Mouse (Mus musculus): ENCODE data around the gene Zfp263. TPM values are rescaled to one million over a fixed set of nuclear protein-coding genes. Genes with fewer than 3 reads are reported as not detected.

Zfp263 gene
- polyA plus RNA-seq, 2 experiments from 2014 or later = 69.2 to 95.7 TPM

Other genes with a start within 250 kb of the Zfp263 start
- under 1 TPM in 1 of 2 experiments, not detected in 1; 0.08 TPM for gene Olfr161, start 153.1 kb upstream of the Zfp263 start, polyA plus RNA-seq (2017; shearing (Covaris generic))
- not detected for gene Mefv, start 26.0 kb upstream of the Zfp263 start, polyA plus RNA-seq (2017; shearing (Covaris generic))
- gene Olfr15, start 86.8 kb downstream of the Zfp263 start, polyA plus RNA-seq (2017; shearing (Covaris generic)) = not detected
- gene Zfp174, start 103.2 kb downstream of the Zfp263 start, polyA plus RNA-seq (2017; shearing (Covaris generic)) = under 1 TPM; 0.75 to 0.86 TPM
- gene Naa60, start 128.3 kb downstream of the Zfp263 start, polyA plus RNA-seq (2017; shearing (Covaris generic)) = 100 to 1,000 TPM; 112 to 123 TPM
- gene Zfp597, start 140.5 kb downstream of the Zfp263 start, polyA plus RNA-seq (2017; shearing (Covaris generic)) = 10 to 100 TPM; 10.1 to 13.0 TPM
- under 1 TPM in 1 of 2 experiments, not detected in 1; 0.86 TPM for gene Gm20695, start 140.6 kb downstream of the Zfp263 start, polyA plus RNA-seq (2017; shearing (Covaris generic))
- 1 to 10 TPM; 6.1 to 9.6 TPM for gene 1700037C18Rik, start 164.6 kb downstream of the Zfp263 start, polyA plus RNA-seq (2017; shearing (Covaris generic))
- gene Cluap1, start 164.7 kb downstream of the Zfp263 start, polyA plus RNA-seq (2017; shearing (Covaris generic)) = 10 to 100 TPM; 35.1 to 43.5 TPM
- 10 to 100 TPM; 60.0 to 64.2 TPM for gene Nlrc3, start 232.5 kb downstream of the Zfp263 start, polyA plus RNA-seq (2017; shearing (Covaris generic))

All from activated CD4-positive, CD25-positive, alpha-beta regulatory T cell, adult 4 months (primary cell).